Mouse (Mus musculus): ENCODE data around the gene Gm6509.
"Not testable (repeated sequence)": the region's sequence is repeated elsewhere in the genome, so short reads cannot be mapped to it uniquely, and the experiment has no call there.

GRCm38 (mm10) chr5:94623679-94624078, at the start of gene Gm6509:
- TF ChIP-seq CTCF, EP300 (IDR thresholded peaks at IDR 0.05; ENCODE audit: low read depth): not testable (repeated sequence)

Measured in liver, embryonic 14.5 days (tissue).